Comparison of ENCODE assay signal across 8 mouse cellular contexts in genomic region chr6:7845680-7846017, GRCm38 (mm10). TPM values are rescaled to one million over a fixed set of nuclear protein-coding genes. Genes with fewer than 3 reads are reported as not detected.
DNase-seq lines count a peak whose midpoint lies in the region; ATAC-seq and TF ChIP-seq lines count a peak whose summit lies in the region.

No protein-coding gene starts in this region.

- peak overlapping the region; percentile 63 for H3K4me2 ChIP-seq in forebrain, embryonic 12.5 days
- H3K4me2 ChIP-seq in liver, embryonic 13.5 days, result peak overlapping the region; percentile 70

- H3K27me3 ChIP-seq in forebrain, embryonic 12.5 days, result no peaks in the 10 kb centered on the region
- H3K27me3 ChIP-seq in liver, embryonic 13.5 days, result no peaks in the 10 kb centered on the region

- no peak for TF ChIP-seq CTCF in gastrocnemius, adult 2 months (IDR thresholded peaks at IDR 0.05)

- no peak for ATAC-seq in forebrain, embryonic 12.5 days (ENCODE audit: low FRiP score)
- no peak for ATAC-seq in liver, embryonic 13.5 days (ENCODE audit: low read depth)
- no peak for ATAC-seq in activated CD4-positive, CD25-positive, alpha-beta regulatory T cell, adult 4 months

- intact Hi-C loops in gastrocnemius, adult 2 months (cut with DNase I), result loop anchor here (10.0 kb wide), 2 partner anchors 359 to 419 kb away; partner anchors contain the start of gene Mios
- intact Hi-C loops in gastrocnemius, postnatal 36 days (cut with DNase I), result no loop called here

- no peaks in the 10 kb centered on the region for H3K9me3 ChIP-seq in forebrain, embryonic 12.5 days
- H3K9me3 ChIP-seq in liver, embryonic 13.5 days (replicated peaks), result no peaks in the 10 kb centered on the region

- 24% methylated on average over 6 of the region's 6 CpGs for WGBS in forebrain, embryonic 12.5 days
- WGBS in liver, embryonic 13.5 days (ENCODE audit: insufficient replicate concordance), result under 1% methylated on average over 6 of the region's 6 CpGs

- no peaks in the 10 kb centered on the region for H3K36me3 ChIP-seq in forebrain, embryonic 12.5 days (replicated peaks)
- no peaks in the 10 kb centered on the region for H3K36me3 ChIP-seq in liver, embryonic 13.5 days

- peaks cover 18% of the 10 kb centered on the region for H3K4me1 ChIP-seq in forebrain, embryonic 12.5 days
- peaks cover 39% of the 10 kb centered on the region for H3K4me1 ChIP-seq in liver, embryonic 13.5 days (replicated peaks)

- peak overlapping the region; percentile 94 for H3K4me3 ChIP-seq in gastrocnemius, adult 2 months
- peak overlapping the region; percentile 82 for H3K4me3 ChIP-seq in forebrain, embryonic 12.5 days (replicated peaks)
- H3K4me3 ChIP-seq in liver, embryonic 13.5 days (replicated peaks), result peak overlapping the region; percentile 95

- peak overlapping the region; percentile 81; the same call in 1 of the 2 replicates for H3K9ac ChIP-seq in forebrain, embryonic 12.5 days
- H3K9ac ChIP-seq in liver, embryonic 13.5 days, result peak overlapping the region; percentile 97

- H3K27ac ChIP-seq in gastrocnemius, adult 2 months, result peak overlapping the region; percentile 97
- H3K27ac ChIP-seq in forebrain, embryonic 12.5 days, result no peak overlapping the region
- H3K27ac ChIP-seq in liver, embryonic 13.5 days, result peak overlapping the region; percentile 95

- no peak for DNase-seq in gastrocnemius, adult 2 months
- DNase-seq in gastrocnemius, postnatal 36 days, result no peak
- peak; percentile 18 to 33 for DNase-seq in B cell, adult 2 months
- DNase-seq in liver, embryonic 13.5 days, result no peak
- no peak for DNase-seq in layer of hippocampus, adult 11-12 months (ENCODE audit: low spot score)
- DNase-seq in retina, postnatal 1 day, result no peak

RNA-seq across cellular contexts. Expression of gene C1galt1, which starts 1.0 kb away (rescaled TPM):
- total RNA-seq in gastrocnemius, adult 2 months (2021), result 10 to 100 TPM; 14.7 to 17.5 TPM
- total RNA-seq in gastrocnemius, postnatal 36 days (2021), result 10 to 100 TPM; 11.9 to 12.7 TPM
- 1.7 and 1.9 TPM in 2 replicates for polyA plus RNA-seq in forebrain, embryonic 12.5 days (2016; fragmentation: Nextera tagmentation; extraction: Ambion mirVana)
- polyA plus RNA-seq in liver, embryonic 13.5 days (2015; fragmentation: Nextera tagmentation; extraction: Ambion mirVana), result 4.0 and 5.1 TPM in 2 replicates
- 1 to 10 TPM; 5.8 to 8.0 TPM for polyA plus RNA-seq in activated CD4-positive, CD25-positive, alpha-beta regulatory T cell, adult 4 months (2017; shearing (Covaris generic))

Comparison
In these comparisons a context has a peak if more than half of its experiments do, and no peak if none do; other contexts are left out.
1. DNase-seq: peak in B cell, adult 2 months (2 of 2); none in gastrocnemius, adult 2 months (single experiment), gastrocnemius, postnatal 36 days (0 of 2), liver, embryonic 13.5 days (single experiment), layer of hippocampus, adult 11-12 months (single experiment) and retina, postnatal 1 day (single experiment).
2. Peak in every context shown above with its lines, with median percentiles within 50 percentile points of each other: H3K4me3 ChIP-seq.